Mouse (Mus musculus): ENCODE data around the gene Padi6.

Padi6 gene

DNA sequence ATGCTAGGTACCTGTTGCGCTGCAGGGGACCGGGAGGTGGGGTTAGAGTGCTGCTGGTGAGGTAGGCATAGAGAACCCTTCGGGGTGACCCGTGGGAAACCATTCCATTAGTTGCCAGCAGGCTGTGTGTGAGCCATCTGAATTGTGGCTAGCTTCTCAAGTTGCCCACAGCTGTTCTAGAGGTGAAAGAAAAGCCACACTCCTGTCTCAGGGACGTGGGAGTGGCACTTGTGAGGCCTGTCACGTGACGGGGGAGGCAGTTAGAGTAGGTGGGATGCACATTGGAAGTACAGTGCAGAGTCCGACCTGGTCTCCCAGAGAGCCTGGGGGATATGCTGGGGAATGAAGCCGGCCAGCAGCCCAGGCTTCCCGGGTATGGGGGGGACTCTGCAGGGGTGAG lies 32.8 kb downstream of the Padi6 start:
- DNase-seq (ENCODE audit: extremely low read depth, insufficient read length, low spot score): no peak

DNA sequence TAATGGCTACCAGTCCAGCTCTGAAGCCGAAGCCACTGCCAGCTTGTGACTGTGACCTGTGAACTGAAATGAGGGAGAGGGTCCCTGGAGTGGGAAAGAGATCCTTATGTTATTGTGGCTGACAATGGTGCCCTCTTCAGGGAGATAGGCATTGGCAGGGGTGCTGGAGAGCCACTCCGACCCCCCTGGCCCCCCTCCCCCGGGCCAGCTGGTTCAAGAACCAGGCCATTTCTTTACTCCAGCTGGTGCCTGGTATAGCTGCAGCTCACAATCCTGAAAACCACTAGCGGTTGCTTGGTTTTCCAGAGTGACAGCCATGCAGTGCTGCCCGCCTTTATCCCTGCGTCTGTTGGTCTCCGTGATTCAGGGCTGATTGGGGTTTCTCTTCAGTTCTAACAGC lies 33.3 kb downstream of the Padi6 start:
- no peak for DNase-seq (ENCODE audit: extremely low read depth, insufficient read length, low spot score)

DNA sequence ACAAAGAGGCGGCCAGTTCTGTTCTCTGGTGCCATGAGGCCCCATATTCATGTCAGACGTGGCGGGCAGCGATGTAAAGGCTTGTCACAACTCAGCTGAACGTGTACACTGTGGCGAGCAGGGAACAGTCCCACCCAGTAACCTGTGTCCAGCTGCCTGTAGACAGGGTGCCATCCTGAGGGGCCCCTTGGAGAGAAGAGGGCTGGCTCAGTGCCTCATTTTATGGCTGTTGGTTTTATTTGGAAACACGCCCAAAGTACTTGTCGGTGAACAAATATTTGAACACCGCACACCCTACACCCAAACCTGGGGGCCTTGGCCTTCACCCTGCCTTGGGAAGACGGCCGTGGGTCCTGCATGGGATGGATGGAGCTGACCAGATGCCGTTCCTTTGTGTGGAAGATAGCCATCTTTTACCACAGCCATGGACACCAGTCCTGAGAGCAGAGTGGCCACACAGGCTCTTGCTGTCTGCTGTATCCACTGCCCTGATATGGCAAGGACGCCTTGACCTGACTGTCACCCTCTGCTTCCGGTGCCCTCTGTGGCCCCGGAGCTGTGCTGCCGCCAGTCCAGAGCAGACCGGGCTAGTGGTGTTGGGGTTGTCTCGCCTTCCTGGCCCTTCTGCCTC lies 34.0 kb downstream of the Padi6 start:
- DNase-seq (ENCODE audit: extremely low read depth, insufficient read length, low spot score): no peak

DNA sequence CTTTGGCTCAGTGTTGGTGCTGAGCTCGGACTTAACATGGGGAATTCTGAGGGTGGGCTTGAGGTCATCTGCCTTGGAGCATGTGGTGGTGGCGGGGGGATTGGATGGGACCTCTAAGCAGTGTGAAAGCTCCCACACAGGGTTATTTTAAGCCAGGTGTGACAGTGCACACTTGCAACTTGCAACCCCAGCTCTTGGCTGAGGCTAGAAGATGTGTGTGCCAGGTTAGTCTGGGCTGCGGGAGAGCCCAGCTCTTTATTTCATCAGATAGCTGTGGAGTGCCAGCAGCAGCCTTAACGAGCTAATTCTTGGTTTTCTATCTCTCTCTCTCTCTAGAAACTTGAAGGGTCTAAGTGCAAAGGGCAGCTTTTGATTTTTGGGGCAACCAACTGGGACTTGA lies 34.8 kb downstream of the Padi6 start:
- DNase-seq (ENCODE audit: extremely low read depth, insufficient read length, low spot score): no peak

DNA sequence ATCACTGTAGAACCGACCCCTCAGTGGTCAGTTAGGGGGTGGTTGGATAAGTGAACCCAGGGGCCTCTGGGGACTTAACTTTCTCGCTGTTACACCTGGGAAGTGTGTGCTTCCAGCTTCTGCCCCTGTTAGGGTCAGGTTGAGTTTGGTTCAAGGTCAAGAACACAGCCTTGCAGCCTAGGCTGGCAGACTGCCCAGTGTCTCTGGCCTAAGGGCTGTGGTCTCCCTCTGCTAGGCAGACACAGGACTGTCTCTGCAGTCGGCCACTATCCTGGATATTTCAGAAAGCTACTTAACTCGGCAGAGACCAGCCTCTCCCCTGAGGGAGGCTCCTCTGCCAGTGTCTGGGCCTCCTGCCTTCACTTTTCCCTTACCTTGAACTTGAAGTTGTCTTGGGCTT lies 38.3 kb downstream of the Padi6 start:
- DNase-seq (ENCODE audit: extremely low read depth, insufficient read length, low spot score): no peak

DNA sequence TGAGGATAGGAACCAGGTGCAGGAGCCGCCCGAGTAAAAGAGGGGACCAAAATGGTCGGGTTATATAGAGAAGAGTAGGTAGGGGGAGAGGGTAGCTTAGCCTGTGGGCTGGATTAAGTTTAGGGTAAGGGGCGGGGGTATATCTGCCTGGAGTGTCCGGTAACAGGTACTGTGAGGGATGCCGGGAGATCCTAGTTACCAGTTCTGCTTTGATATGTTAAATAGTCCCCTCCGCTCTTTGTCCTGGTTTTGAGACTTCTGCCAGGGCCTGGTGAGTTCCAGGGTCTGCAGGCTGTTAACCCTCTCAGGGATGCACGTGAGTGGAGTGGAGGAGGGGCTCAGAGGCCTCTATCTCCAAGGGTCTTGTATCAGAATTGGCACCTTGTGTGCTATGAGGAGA lies 38.8 kb downstream of the Padi6 start:
- DNase-seq (ENCODE audit: extremely low read depth, insufficient read length, low spot score): no peak

DNA sequence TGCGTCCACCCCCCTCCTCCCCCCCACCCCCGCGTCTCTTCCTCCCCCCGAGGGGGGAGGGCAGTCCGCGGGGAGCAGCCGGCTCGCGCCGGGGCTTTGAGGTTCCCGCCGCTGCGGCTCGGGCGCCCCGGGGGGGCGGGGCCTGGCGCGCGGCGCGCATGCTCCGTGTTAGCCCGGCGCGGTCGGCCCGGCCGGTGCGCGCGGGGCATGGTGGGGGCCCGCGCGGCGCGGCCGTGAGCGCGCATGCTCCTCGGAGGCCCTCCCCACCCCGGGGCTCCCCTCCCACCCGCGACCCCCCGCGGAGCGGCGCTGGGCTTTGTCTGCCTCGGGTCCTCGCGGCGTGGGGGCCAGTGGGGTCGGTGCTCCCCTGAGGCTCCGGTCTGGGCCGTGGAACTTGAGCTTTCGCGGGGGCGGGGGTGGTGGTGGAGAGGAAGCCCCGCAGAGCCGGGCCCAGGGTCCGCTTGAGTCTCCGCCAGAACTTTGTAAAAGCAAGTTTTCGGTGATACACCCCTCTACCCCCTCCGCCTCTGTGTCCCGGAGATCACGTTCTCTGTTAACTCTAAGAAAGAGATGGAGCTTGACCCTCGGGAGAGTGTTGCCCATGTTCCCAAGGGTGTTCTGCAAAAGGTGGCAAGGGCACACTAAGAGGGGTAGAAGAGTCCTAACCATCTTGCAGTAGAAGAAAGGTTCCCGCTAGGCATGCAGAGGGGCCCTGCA lies 39.7 kb downstream of the Padi6 start:
- DNase-seq (ENCODE audit: extremely low read depth, insufficient read length, low spot score): peak; percentile 88

DNA sequence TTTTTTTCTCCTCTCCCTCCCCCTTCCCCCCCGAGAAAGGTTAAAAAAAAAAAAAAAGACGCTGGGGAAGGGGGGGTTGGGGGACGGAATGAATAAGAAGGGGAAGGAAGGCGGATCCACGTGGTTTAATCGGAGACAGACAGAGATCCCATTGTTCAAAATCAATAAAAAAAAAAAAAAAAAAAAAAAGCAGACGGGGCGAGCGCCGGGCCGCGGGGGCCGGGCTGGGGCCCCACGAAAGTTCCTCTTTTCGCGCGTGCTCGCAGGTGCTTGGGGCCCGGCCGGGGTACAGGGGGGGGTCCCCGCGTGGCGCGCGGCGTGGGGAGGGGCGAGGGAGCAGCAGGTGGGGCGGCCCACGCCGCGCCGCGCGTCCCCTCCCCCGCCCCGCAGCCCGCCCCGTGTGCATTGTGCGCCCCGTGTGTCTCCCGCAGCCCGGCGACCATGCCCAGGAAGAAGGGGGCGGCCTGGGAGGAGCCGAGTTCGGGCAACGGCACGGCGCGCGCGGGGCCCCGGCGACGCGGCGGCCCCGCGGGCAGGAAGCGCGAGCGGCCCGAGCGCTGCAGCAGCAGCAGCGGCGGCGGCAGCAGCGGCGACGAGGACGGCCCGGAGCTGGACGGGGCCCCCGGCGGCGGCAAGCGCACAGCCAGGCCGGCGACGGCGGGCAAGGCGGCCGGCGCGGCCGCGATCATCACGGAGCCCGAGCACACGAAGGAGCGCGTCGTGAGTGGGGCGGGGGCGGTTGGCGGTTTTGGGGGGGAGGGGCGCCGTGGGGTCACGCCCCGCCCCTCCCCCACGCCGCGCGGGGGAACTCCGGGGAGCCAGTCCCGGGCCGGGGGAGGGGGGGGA lies 40.5 kb downstream of the Padi6 start:
- no peak for DNase-seq (ENCODE audit: extremely low read depth, insufficient read length, low spot score)

DNA sequence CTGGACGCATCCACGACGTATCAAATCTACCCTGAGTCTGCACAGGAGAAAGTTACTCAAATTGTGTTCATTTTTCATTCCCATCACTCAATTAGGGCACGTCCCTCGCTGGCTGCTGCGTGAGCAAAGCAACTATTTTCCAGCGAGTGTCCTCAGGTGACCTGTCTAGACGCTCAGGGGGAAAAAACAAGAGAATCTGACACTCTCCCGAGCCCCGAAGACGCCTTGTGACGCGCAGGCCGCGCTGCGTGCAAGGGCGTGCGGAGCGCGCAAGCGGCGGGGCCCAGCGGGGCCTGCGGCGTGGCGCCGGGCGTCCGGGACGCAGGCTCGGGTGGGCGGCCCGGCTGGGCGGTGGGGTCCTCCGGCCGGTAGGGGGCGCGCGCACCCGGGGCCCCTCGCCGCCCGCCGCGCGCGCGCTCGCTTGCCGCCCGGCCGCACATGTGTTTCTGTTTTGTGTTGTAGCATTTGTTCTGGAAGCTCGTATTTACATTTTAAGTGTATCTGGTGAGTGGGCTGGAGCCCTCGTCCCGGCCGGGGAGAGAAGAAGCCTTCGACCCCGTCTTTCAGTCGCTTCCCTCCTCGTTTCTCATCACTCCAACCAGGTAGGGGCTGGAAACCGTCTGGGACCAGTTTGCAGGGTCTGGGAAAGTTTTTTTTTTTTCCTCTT lies 41.3 kb downstream of the Padi6 start:
- DNase-seq (ENCODE audit: extremely low read depth, insufficient read length, low spot score): peak; percentile 87

DNA sequence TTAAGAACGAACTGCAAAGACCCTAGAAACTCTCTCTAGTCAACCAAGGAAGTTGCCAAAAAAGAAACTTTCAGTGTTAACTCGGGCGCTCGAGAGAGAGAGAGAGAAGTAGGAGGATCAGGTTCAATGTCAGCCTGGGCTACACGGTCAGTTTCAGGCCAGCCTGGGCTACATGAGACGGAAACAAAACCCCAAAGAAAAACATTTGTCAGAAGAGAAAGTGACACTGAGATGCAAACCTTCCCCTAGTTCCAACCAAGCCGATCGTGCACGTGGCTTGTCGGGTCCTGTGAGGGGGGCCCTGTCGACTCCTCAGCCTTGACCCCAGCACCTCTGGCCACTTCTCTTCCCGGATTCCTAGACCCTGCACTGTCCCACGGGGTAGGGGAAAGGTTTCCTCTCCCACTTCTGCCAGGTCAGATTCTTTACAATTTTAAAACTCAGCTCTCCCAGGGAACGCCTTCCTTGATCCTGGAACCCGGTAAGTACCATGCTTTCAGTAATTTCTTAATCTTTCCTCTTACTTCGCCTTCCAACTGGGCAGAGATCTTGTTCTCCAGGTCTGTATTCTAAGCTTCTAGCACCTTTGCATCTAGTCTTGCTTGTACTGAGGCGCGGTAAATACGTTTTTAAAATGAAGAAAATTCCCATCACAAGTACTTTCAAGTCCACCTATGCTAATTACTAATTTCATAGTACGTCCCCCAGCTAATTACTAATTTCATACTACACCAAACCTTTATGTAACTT lies 42.0 kb downstream of the Padi6 start, which contains the start of gene Rcc2:
Gene Rcc2, plus strand, starts transcription at position 273 of the 750 bp plus-strand sequence.
- no peak for DNase-seq (ENCODE audit: extremely low read depth, insufficient read length, low spot score)

DNA sequence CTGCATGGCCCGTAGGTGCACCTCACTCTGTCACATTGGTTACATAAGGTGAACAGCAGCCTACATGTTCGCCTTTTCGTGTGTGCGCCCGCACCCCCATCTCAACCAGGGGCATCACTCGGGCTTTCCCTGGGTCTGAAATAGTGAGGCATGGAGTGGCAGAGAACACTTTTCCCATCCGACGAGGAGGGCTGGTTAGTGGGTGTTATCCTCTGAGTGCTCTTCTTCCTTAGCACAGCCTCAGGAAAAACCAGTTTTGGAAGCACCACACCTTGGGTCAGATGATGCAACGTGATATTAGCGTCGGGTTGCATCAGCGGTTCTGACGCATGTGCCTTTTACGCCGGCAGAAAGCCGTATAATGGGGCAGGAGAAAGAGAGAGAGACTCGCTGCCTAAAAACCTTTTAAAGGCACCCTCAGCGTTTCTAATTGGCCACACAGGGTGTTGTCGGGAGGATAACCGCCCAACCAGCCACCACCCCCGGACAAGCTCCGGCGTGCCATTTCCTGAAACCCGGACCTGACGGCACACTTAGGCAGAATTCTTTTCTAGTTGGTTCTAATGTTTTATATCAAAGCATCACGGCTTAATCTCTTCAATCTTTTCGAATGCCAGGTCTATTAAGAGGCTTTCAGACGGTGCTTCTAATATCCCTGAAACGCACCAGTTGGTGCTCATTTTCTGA lies 42.9 kb downstream of the Padi6 start:
- peak; percentile 81 for DNase-seq (ENCODE audit: extremely low read depth, insufficient read length, low spot score)

DNA sequence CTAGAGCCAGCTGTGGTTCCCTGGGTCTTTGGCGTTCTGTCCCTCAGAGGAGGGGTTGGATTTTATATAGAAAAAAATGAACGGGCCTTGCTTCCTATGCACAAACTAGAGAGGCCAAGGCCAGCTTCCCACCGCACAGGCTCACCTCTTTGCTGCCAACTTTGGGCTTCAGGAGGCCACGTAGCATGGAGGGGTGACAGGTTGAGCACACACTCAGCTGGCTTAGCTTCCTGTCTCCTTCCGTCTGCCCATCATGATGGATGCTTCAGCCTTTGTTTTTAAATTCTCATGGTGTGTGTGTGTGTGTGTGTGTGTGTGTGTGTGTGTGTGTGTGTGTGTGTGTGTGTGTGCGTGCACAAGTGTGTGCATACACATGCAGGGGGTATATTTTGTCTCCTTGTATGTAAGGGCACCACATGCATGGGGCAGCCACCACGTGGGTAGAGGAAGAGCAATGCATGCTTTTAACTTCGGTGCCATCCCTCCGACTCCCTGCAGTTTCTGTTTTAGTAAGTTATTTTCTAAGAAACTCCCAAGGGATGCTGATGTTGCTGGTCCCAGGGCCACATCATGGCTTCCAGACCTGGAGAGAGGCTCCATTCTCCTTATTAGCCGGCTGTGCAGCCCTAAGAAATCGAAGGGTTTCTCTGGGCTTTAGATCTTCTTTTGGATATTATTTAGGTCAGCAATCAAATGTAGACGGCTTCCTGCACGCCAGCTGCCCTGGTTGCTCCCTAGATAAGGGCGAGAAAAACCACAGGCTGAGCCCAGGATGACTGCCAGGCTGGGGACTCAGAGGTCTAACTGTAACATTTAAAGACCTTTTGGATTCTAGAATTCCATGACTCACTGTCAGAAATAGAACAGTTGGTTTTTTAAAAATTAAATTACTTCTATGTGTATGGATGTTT lies 46.5 kb downstream of the Padi6 start:
- DNase-seq (ENCODE audit: extremely low read depth, insufficient read length, low spot score): no peak

DNA sequence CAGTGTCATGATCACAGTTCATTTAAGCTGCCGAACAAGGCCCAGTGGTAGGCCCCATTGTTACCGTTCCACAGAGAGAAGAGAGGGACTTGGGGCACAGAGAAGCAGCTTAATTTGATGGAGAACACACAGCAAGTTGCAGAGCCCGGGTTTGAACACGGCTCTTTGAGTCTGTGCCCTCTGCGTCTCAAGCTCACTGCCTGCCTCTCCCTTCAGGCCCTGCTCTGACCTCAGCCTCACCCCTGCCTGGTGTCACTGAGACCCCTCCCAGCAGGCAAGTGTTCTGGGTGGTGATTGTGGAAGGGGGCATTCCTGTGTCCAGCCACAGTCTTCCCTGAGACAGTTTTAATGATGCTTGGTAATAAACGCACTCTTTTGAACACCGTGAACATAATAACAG lies 47.3 kb downstream of the Padi6 start:
- no peak for DNase-seq (ENCODE audit: extremely low read depth, insufficient read length, low spot score)

DNA sequence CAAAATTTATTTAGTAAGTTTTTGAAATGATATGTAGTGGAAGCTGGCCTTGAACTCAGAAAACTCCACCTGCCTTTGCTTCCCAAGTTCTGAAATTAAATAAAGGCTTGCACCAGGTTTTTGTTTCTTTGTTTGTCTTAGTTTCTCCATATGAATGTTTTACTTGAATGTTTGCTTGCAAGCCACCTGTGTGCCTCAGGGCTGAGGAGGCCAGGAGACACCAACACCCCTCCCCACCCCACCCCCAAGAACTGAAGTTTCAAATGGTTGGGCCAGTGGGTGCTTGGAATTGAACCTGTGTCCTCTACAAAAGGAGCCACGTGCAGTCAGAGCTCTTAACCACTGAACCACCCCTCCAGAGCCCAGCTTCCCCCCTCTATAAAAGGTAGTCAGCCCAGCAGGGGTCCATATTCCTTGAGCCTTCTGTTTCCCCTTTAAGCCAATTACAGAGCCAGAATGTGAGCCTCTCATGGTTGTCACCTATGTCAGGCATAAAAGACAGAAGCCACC lies 47.8 kb downstream of the Padi6 start:
- DNase-seq (ENCODE audit: extremely low read depth, insufficient read length, low spot score): no peak

DNA sequence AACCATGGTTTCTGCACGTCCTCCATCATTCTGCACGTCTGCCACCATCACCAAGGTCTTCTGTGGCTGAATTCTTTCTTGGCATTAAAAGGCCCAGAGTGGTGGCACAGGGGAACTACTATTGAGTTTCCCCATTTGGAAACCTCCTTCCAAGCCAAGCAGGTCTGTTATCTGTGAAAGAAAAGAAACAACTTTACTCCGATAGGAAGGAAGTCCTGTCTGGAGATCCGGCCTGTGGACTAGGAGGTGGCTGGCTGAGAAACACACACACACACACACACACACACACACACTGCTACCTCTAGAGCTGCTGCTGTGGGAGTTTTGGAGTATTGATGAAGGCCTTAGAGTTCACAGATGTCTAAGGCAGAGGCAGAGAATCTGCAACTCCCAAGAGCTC lies 48.9 kb downstream of the Padi6 start:
- DNase-seq (ENCODE audit: extremely low read depth, insufficient read length, low spot score): no peak

DNA sequence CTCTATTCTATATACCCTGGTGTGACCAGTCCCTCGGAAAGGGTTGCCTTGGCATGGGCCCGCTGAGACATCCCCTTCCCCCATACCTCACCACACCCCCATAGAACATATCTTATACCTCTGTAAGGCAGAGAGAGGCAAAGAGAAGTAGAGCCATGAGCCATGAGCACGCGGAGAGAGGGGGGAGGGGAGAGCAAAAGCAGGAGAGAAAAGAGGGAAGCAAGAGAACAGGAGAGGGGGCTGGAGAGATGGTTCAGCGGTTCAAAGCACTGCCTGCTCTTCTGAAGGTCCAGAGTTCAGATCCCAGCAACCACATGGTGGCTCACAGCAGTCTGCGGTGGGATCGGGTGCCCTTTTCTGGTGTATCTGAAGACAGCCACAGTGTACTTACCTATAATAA lies 51.0 kb downstream of the Padi6 start:
- DNase-seq (ENCODE audit: extremely low read depth, insufficient read length, low spot score): no peak

DNA sequence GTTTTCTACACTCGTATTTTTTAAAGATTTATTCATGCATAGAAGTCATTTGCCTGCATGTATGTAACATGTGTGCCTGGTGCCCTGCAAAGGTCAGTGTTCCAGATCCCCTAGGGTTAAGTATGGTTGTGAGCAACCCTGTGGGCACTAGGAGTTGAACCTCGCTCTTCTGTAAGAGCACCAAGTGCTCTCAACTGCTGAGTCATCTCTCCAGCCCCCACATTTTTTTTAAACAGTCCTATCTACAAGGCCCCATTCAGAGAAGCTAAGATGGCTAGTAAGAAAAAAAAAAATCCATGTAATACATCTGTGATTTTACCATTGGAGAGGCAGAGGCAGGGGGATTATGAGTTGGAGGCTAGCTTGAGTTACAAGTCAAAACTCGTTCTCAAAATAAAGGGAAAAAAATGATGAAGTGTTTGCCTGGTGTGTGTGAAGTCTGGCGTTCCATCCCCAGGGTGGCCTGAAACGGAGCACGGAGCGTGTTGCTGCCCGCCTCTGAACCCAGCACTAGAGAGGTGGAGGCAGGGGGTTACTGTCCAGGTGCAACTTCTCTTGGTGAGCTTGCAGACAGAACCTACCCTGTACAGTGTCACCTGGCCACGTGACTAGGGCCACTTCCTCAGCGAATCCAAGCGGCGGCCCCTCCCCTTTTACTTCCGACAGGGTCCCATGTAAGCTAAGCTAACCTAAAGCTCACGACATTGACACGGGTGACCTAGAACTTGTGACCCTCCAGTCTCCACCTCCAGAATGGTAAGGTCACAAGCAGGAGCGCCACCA lies 52.4 kb downstream of the Padi6 start:
- DNase-seq (ENCODE audit: extremely low read depth, insufficient read length, low spot score): no peak
